Mouse (Mus musculus) ovary, postnatal 10 days (tissue): ENCODE measurements around the gene B830017H08Rik.

Experiments
- DNase-seq: peaks from one replicate; pipeline ENCODE4 v3.0.0; 2022; ENCODE audit warnings: low spot score

B830017H08Rik gene

DNA sequence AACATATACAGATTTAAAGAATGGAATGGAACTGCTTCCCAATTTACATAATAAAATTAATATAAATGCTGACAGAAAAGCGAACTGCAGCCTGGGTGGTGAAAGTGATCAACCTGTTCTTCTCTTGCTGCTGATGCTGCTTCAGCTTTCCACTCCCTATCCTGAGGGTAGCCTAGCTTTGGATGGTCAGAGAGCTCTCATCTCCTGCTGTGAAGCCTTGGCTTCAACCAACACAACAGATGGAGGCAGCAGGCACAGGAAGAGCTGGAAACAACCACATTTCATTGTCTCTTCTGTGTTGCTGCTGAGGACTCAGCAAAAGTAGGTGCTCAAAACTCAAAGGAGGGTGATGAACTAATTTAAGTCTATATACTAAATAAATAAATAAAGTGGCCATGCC, 18.9 kb downstream of the B830017H08Rik start:
- no peak for DNase-seq

DNA sequence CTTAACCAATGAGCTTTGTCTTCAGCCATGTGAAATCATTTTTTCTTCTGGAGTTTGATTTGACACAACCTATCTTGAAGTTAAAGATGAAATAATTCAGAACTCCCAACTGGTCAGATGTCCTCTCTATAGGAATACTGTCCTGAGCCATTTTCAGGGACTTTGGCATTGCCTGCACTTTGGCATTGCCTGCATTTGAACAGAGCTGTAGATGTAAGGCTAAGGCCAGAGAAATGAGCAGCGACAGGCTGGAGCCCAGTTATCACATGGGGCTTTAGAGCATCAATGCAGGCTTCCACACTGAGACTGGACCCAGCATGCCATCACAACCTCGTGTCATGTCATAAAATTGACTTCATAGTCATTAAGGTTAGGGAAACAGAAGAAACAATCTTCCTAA, 20.3 kb downstream of the B830017H08Rik start:
- no peak for DNase-seq

DNA sequence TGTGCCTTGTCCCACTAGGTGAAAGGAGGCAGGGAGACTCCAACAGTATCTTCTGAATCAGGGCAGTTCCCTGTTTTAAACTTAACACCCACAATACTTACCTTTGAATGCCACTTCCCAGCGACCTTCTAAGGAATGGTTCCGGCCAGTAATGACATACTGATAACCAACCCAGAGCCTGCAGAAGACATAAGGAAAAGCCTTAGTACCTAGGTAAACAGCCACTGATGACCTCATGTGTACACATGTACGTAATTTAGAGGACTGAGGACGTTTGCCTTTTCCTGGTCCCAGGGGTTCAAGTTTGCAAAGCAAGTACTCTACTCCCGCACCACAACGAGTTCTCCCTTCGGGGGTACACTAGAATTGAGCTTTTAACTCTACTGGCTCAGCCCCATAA, 24.2 kb downstream of the B830017H08Rik start:
- no peak for DNase-seq

DNA sequence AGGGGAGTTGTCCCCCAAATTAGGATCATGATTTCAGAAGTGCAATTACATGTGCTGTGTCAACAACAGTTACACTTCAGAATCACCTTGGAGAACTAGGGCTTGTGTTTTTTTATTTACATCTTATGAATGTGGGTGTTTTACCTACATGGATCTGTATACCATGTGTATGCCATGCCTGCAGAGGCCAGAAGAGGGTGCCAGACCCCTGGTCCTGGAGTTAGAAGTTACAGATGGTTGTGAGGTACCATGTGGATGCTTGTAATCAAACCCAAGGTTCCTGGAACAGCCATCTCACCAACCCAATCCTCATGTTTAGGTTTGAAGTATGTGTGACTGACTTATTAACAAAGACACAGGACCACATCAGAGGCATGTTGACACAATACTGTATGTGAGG, 25.7 kb downstream of the B830017H08Rik start:
- no peak for DNase-seq

DNA sequence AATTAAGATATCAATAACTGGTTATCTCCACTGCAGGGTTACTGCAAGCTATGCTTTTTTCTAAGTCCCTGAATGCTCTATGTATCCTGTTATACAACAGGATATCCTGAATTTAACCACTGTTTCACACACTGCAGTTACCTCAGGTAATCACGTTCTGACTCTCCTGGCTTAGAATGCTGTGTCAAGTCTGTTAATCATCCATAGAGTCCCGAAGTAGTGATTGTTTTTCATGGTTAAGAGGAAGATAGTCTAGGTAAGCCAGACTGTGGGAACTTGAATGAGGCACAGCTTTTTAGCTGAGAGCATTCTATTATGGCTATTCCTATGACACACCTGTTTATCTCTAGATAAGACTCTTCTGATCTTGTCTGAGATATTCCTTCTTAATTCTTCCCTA, 32.4 kb downstream of the B830017H08Rik start:
- DNase-seq: no peak

DNA sequence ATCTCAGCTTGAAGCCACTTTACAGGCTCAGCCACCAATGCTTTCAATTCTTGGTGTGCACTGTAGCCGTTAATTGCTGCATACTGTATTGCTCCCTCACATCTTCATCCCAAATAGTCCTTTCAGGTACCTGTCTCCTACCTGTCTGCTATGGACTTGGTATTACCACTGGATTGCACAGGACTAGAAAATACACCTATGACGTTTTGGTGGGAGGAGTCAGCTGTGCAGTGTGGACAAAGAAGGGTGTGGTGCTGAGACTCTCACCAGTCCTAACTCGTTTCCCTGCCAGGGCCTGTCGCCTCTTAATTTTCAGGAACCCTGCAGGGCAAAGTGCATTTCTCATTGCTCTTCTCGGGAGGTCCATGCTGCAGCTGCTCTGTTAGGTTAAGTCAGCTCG, 32.8 kb downstream of the B830017H08Rik start:
- DNase-seq: no peak

DNA sequence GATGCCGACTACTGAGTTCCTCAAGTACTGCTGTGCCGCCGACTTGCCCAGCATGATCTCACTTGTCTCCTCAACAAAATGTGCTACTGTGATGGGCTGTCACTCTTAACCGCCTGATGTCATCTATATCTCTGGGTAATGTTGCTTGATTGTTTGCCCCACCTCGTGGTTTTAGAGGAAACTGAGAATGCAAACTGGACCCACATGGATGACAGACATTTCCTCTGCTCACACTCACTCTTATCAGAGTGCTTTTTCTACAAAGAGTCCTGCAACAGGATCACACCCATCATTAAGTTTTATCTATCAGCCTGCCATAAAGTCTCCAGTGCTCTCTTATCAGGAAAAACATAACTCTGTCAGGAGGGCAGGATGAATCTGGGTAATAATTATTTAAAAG, 38.3 kb downstream of the B830017H08Rik start:
- no peak for DNase-seq

- DNase-seq: no peak
These were observed 40.1 kb downstream of the B830017H08Rik start for GRCm38 (mm10) chr16:17872995-17873394.

DNA sequence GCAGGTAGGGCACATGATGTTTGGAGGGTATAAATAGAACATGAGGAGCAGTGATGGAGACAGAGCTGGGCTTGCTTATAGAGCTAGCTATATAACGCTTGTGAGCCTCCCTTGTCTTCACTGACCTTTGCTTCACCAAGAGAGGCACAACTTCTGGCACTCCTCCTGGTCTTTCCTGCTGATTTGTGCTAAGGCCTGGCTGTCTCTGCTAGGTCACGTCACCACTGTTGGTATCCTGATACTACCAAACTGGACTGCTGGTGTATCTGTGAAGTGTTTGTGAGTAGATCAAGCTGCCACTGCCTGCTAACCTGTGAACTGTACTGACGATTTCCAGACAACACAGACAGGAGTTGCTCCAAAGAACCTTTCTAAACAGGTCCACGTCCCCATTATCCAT, 42.3 kb downstream of the B830017H08Rik start:
- no peak for DNase-seq

GRCm38 (mm10) chr16:17876096-17876495, 43.2 kb downstream of the B830017H08Rik start:
- no peak for DNase-seq

DNA sequence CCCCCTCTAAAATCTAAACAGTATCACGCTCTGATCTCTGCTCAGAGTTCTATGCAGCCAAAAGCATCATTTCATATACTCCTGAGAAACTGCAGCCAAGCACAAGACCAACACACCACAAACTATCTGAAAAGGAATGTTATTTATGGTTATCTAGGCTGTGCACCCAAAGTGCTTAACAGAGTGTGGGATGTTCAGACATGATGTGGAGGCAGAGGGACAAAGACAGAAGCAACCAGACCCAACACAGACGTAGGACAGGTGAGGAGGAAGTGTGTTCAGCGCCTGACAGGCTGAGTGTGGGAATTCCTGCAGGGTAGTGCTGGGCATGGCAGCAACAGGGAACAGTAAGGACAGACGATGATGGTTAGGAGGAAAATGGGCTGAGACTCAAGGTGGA, 46.6 kb downstream of the B830017H08Rik start:
- no peak for DNase-seq

GRCm38 (mm10) chr16:17882196-17882595, 49.3 kb downstream of the B830017H08Rik start:
- no peak for DNase-seq

GRCm38 (mm10) chr16:17884116-17884515, 51.2 kb downstream of the B830017H08Rik start:
- DNase-seq: no peak
